Mouse (Mus musculus): Measurements from ENCODE around the gene Mtrr.
"Not testable (repeated sequence)": the region's sequence is repeated elsewhere in the genome, so short reads cannot be mapped to it uniquely, and the experiment has no call there.

The Mtrr gene

DNA sequence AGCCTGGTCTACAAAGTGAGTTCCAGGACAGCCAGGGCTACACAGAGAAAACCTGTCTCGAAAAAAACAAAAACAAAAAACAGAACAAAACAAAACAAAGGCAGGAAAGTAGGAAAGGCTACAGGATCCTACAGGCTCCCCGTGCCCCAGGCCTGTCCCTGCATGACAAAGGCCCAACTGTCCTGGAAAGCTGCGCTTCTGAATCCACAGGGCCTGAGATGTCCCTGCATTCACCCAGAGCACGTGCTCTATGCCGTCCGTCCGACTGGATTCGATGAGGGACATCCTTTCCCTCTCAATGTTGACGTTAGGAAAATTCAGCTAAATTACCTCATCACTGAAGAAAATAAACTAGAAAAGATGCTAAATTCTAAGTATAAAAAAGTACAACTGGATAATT lies 13.8 kb downstream of the Mtrr start:
- no peak for DNase-seq

- DNase-seq = not testable (repeated sequence)
These were observed 28.6 kb downstream of the Mtrr start for GRCm38 (mm10) chr13:68553391-68553790.
